Mouse (Mus musculus) lung, postnatal 36 days (tissue): ENCODE measurements at regions not wholly inside any gene's neighbourhood (a gene's known extent, or its start where the extent isn't known, plus 50 kb on each side); places are given as distances from the start of the nearest gene placed in this dataset.

Experiments
- DNase-seq: peaks from one replicate; pipeline ENCODE4 v3.0.0; 2022; ENCODE audit warnings: mixed read lengths

DNA sequence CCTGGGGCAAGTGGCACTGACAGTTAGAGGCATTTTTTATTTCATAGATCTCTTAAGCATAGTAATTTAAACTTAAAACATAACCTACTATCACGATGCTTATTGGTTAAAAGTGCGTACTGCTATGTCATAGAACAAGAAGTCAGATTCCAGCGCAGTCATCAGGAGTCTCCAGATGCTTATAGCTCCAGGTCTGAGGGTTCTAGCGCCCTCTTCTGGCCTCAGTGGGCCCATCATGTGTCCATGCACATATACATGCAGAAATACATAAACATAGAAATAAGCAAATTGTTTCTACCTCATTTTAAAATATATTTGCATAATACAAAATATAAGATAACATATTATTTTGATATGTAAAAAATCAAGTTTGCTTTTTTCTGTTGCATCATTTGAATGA is 1002.8 kb upstream of the Adgrl2 start:
- DNase-seq, result no peak

- no peak for DNase-seq
Measured at GRCm38 (mm10) chr3:149987801-149988200, 997.4 kb upstream of the Adgrl2 start.

DNA sequence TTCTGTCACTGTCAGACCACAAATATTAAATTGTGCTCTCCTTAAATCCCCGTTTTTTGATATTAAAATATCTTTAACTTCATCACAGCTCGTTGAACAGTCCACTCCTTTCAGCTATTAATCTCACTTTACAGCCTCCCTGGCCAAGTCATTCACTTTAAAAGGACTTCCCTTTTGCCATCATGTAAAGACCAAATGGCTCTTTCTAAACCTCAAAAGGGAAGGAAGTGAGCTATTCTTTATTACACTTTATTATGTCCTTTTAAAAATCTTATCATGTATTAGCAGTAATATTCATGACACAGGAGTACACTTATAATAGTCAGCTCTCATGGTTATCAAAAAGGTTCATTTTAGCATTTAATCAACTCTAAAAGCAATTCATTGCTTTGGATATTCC is 966.6 kb upstream of the Adgrl2 start:
- DNase-seq, result no peak

GRCm38 (mm10) chr3:149936197-149936596 is 945.8 kb upstream of the Adgrl2 start:
- DNase-seq, result no peak

DNA sequence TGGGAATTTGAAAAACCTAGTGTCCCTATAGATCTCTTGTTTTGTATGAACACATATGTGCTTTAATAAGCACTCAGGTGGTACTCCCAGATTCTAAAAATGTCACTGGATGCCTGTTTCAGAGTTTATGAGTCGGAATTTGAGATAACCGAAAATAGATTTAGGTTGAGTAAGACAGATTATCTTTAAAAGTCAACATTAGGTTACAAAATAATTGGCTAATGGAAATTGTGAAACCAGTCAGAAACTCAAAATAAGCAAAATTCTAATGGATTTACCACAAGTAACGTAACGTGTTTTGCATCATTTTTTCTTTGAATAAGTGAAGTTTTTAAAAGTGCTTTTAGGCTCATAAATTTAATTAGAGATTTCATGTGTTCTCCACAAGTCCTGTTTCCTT is 944.5 kb upstream of the Adgrl2 start:
- no peak for DNase-seq

GRCm38 (mm10) chr3:149928456-149929360 is 938.4 kb upstream of the Adgrl2 start:
- no peak for DNase-seq

DNA sequence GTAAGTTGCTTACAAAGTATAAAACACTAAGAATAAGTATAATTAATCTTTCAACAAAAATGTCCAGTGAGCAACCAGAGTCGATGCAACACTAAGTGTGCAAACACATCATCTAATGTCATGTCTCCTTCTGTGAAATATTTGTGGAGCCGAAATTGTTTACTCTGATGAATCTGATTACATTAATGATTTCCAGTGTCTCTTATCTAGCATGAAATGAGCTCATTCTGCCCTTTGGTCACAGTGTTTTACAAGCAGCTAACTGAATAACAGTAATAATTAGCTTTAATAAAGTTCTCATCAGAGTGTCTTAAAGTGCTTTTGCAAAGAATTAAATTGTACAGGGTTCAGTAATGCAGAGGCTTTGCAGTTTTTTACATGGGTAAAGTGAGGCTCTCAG is 929.9 kb upstream of the Adgrl2 start:
- no peak for DNase-seq

DNA sequence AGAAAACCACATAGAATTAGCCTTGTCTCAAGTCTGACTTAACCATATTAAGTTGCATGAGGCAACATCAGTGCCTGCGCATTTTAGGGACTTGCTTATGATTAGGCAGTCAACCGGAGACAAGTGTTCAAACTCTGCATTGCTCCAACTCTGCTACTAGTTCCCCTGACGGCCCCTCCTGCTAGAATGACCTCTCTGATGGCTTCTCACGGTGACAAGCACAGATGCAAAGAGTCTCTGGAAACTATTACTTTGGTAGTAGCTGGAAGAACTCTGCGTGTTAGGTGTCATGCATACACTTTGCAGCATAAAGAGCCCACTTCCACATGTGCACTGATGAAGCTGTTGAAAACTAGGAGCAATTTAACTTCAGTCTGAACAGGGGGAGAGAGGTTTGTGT is 927.8 kb upstream of the Adgrl2 start:
- no peak for DNase-seq

GRCm38 (mm10) chr3:149910721-149911120 is 920.4 kb upstream of the Adgrl2 start:
- no peak for DNase-seq

GRCm38 (mm10) chr3:149901783-149902182 is 911.4 kb upstream of the Adgrl2 start:
- no peak for DNase-seq

GRCm38 (mm10) chr3:149876553-149876952 is 886.2 kb upstream of the Adgrl2 start:
- DNase-seq, result no peak

- DNase-seq, result no peak
Measured at GRCm38 (mm10) chr3:149865945-149866344, 875.6 kb upstream of the Adgrl2 start.

DNA sequence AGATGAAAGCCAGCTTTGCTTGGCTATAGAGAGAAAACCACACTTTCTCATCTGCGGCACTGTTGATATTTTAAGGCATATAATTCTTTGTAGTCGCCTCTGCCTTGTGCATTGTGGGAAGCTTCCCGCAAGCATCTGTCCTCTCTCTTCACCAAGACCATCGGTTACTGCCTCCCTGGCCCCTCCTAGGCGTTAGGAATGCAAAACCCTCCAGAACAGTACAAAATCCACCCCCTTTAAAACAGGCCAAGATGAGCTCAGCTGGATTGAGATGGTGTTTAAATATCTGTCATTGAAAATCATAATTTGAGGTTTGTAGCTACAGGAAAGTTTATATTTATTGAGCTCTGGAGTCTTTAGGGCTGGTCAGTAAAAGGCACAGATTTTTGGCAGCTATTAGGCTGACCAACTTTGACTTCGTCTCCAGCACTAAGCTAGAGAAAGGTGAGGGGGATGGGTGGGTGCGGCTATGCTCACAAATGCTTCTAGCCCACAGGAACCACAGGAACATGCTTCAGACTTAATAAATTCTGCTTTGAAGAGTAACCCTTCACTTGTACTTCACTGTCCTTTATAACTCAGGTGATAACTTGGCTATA is 856.7 kb upstream of the Adgrl2 start:
- DNase-seq, result no peak

DNA sequence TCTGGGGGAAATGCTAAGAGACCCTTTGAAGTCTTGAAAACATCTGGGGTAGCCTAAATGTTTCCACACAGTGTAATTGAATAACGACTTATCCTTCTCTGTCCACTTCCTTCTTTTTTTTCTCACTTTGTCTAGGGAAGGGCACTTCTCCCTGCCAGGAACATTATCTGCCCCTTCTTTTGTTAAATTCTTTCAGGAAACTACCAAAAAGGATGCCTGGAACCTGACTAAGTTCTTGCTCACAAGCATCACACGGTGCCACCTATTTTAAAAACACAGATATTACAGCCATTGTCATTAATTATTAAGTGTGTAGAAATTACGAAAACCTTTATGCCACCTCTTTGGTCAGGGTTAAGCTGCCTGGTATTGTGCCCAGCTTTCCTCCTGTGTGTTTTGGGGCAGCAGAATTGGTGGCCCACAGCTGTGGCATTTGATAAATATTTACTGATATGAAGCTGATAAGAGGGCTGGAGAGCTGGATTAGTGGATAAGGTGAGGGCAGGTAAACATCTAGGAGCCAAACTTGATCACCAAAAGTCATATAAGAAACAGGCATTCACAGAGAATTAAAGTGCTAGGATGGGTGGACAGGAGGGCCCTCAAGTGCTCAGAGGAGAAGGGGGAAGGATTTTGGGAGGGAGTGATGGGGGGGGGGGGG is 855.6 kb upstream of the Adgrl2 start:
- DNase-seq, result no peak

GRCm38 (mm10) chr3:149845083-149845825 is 854.9 kb upstream of the Adgrl2 start:
- no peak for DNase-seq

GRCm38 (mm10) chr3:149837921-149838320 is 847.6 kb upstream of the Adgrl2 start:
- no peak for DNase-seq

DNA sequence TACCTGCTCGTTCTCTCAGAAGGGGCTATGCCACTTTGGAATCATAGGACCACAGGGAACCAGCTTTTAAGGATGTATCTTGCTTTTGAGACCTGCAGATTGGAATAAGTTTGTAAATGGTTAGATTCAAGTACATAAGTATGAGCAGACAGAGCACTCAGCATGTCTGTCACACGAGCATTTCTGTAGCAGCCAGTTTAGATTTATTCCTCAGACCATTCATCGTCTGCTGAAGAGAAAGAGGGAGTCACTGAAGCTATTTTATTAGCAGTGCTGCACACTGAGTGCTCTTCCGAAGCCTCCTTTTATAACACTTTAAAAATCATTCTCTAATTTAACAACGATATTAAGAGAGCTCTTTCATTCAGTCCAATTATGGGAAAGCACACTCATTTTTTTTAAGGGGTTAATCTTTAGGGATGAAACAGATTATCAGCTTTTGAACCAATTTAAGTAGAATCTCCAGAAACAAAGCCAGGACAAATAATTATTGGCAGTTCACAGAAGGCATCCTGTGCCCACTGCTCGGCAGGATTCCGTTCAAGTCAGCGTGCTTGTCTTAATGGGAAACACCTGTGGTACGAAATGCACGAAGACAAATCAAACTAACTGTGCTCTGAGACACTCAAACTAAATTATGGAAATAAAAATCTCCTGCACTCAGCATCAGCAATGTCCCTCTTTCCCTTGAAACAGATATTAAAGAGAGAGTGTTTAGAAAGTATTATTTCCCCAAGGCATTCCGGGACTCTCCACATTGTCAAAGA is 846.3 kb upstream of the Adgrl2 start:
- DNase-seq, result no peak

DNA sequence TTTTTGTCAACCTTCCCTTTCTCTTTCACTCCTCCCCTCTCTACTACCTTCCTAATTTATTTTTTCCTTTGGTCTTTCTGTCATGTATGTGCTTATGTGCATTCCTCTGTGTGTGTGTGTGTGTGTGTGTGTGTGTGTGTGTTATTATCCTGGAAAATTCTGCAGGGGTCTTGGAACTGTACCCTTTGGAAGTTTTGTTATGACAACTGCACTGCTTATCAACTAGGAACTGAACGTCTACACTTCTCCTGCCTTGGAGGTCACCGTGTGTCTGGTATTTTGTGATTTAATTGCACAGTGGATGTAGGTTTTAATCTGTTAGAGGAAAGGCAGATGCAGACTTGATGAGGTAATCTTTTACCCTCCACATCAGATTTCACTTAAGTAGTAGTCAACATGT is 836.8 kb upstream of the Adgrl2 start:
- DNase-seq, result no peak

GRCm38 (mm10) chr3:149826757-149827156 is 836.4 kb upstream of the Adgrl2 start:
- DNase-seq, result no peak

DNA sequence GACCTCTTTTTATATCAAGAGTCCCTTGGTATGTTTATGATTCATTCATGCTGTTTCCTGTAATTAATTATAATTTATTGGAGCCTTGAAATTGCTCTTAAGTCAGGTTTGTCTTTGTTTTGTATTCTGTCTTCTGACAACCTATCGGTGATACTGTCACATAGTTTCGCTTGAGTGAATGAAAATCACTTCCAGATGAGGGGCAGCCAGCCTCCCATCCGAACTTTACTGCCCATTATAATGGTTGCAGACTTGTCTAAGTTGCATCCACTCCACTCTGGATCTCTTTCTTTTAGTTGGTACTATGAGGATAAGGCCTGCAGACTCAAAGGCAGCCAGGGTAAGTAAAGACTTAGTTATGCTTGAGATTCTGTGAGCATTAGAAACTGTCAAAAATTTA is 830.3 kb upstream of the Adgrl2 start:
- DNase-seq, result no peak

- no peak for DNase-seq
Measured at GRCm38 (mm10) chr3:149819863-149820262, 829.5 kb upstream of the Adgrl2 start.

- DNase-seq, result no peak
Measured at GRCm38 (mm10) chr3:149819081-149819480, 828.7 kb upstream of the Adgrl2 start.
